Mouse (Mus musculus): ENCODE measurements around the gene Alpk1.

GRCm38 (mm10) chr3:127820400-127820799 is 40.1 kb upstream of the Alpk1 start:
- no peak for TF ChIP-seq CTCF (IDR thresholded peaks at IDR 0.05; ENCODE audit: extremely low read depth, insufficient read length, insufficient replicate concordance, low read depth, low read length)
- TF ChIP-seq POLR2A (IDR thresholded peaks at IDR 0.05; ENCODE audit: low read depth, low read length) = no peak
